Mouse (Mus musculus): ENCODE measurements around the gene Cd163. TPM values are rescaled to one million over a fixed set of nuclear protein-coding genes. Genes with fewer than 3 reads are reported as not detected.

The Cd163 gene
- polyA plus RNA-seq, 1 experiment, result 1.8 TPM

- H3K27ac ChIP-seq (ENCODE audit: insufficient read depth, low read depth, low read length), result no peak overlapping the region
- H3K4me1 ChIP-seq (ENCODE audit: control insufficient read depth, insufficient read depth, low read length), result no peaks in the 10 kb centered on the region
- TF ChIP-seq POLR2A (IDR thresholded peaks at IDR 0.05; ENCODE audit: borderline replicate concordance, low read depth, low read length), result no peak
- no peak for TF ChIP-seq CTCF (IDR thresholded peaks at IDR 0.05; ENCODE audit: low read depth, low read length)
- no peak overlapping the region for H3K4me3 ChIP-seq (ENCODE audit: insufficient read depth, low read length)
Measured at GRCm38 (mm10) chr6:124301447-124302192, 2.8 kb upstream of the Cd163 start.

GRCm38 (mm10) chr6:124308935-124309334, 4.5 kb downstream of the Cd163 start:
- Histone ChIP-seq H3K27ac (ENCODE audit: insufficient read depth, low read depth, low read length) (no peak overlapping the region), H3K4me1 (ENCODE audit: control insufficient read depth, insufficient read depth, low read length) (peaks cover 7% of the 10 kb centered on the region; the same call in 1 of the 2 replicates), H3K4me3 (ENCODE audit: insufficient read depth, low read length) (no peak overlapping the region)
- TF ChIP-seq POLR2A (IDR thresholded peaks at IDR 0.05; ENCODE audit: borderline replicate concordance, low read depth, low read length), result no peak
- no peak for TF ChIP-seq CTCF (IDR thresholded peaks at IDR 0.05; ENCODE audit: low read depth, low read length)

GRCm38 (mm10) chr6:124312292-124312691, 7.8 kb downstream of the Cd163 start:
- TF ChIP-seq CTCF (IDR thresholded peaks at IDR 0.05; ENCODE audit: low read depth, low read length), result no peak
- TF ChIP-seq POLR2A (IDR thresholded peaks at IDR 0.05; ENCODE audit: borderline replicate concordance, low read depth, low read length), result no peak
- H3K27ac ChIP-seq (ENCODE audit: insufficient read depth, low read depth, low read length), result no peak overlapping the region
- H3K4me3 ChIP-seq (ENCODE audit: insufficient read depth, low read length), result no peak overlapping the region
- H3K4me1 ChIP-seq (ENCODE audit: control insufficient read depth, insufficient read depth, low read length), result peaks cover 7% of the 10 kb centered on the region; the same call in 1 of the 2 replicates

GRCm38 (mm10) chr6:124320371-124320770, 15.9 kb downstream of the Cd163 start:
- TF ChIP-seq POLR2A (IDR thresholded peaks at IDR 0.05; ENCODE audit: borderline replicate concordance, low read depth, low read length), result no peak
- TF ChIP-seq CTCF (IDR thresholded peaks at IDR 0.05; ENCODE audit: low read depth, low read length), result no peak
- Histone ChIP-seq H3K4me3 (ENCODE audit: insufficient read depth, low read length) (no peak overlapping the region), H3K4me1 (ENCODE audit: control insufficient read depth, insufficient read depth, low read length) (peaks cover 8% of the 10 kb centered on the region), H3K27ac (ENCODE audit: insufficient read depth, low read depth, low read length) (no peak overlapping the region)

GRCm38 (mm10) chr6:124321481-124322475, 17.3 kb downstream of the Cd163 start:
- H3K4me3 ChIP-seq (ENCODE audit: insufficient read depth, low read length), result peak overlapping the region; percentile 47
- TF ChIP-seq CTCF (IDR thresholded peaks at IDR 0.05; ENCODE audit: low read depth, low read length) (no peak), POLR2A (IDR thresholded peaks at IDR 0.05; ENCODE audit: borderline replicate concordance, low read depth, low read length) (no peak)

GRCm38 (mm10) chr6:124328394-124328991, 24.0 kb downstream of the Cd163 start:
- TF ChIP-seq POLR2A (IDR thresholded peaks at IDR 0.05; ENCODE audit: borderline replicate concordance, low read depth, low read length), result no peak
- TF ChIP-seq CTCF (IDR thresholded peaks at IDR 0.05; ENCODE audit: low read depth, low read length), result no peak
- no peak overlapping the region for H3K27ac ChIP-seq (ENCODE audit: insufficient read depth, low read depth, low read length)
- H3K4me1 ChIP-seq (ENCODE audit: control insufficient read depth, insufficient read depth, low read length), result no peaks in the 10 kb centered on the region
- no peak overlapping the region for H3K4me3 ChIP-seq (ENCODE audit: insufficient read depth, low read length)

More at GRCm38 (mm10) chr6:124321481-124322475, 17.3 kb downstream of the Cd163 start:
- H3K4me1 ChIP-seq (ENCODE audit: control insufficient read depth, insufficient read depth, low read length), result peaks cover 8% of the 10 kb centered on the region
- 0 out of 2 replicates have a peak overlapping the region, but pooled peaks have one; percentile 10 for H3K27ac ChIP-seq (ENCODE audit: insufficient read depth, low read depth, low read length)

- TF ChIP-seq CTCF (IDR thresholded peaks at IDR 0.05; ENCODE audit: low read depth, low read length), result no peak
- no peak for TF ChIP-seq POLR2A (IDR thresholded peaks at IDR 0.05; ENCODE audit: borderline replicate concordance, low read depth, low read length)
- Histone ChIP-seq H3K4me1 (ENCODE audit: control insufficient read depth, insufficient read depth, low read length) (no peaks in the 10 kb centered on the region), H3K4me3 (ENCODE audit: insufficient read depth, low read length) (no peak overlapping the region), H3K27ac (ENCODE audit: insufficient read depth, low read depth, low read length) (no peak overlapping the region)
Measured at GRCm38 (mm10) chr6:124329622-124330021, 25.2 kb downstream of the Cd163 start.

- TF ChIP-seq CTCF (IDR thresholded peaks at IDR 0.05; ENCODE audit: low read depth, low read length), result no peak
- TF ChIP-seq POLR2A (IDR thresholded peaks at IDR 0.05; ENCODE audit: borderline replicate concordance, low read depth, low read length), result no peak
- no peak overlapping the region for H3K27ac ChIP-seq (ENCODE audit: insufficient read depth, low read depth, low read length)
- H3K4me3 ChIP-seq (ENCODE audit: insufficient read depth, low read length), result no peak overlapping the region
- no peaks in the 10 kb centered on the region for H3K4me1 ChIP-seq (ENCODE audit: control insufficient read depth, insufficient read depth, low read length)
Measured at GRCm38 (mm10) chr6:124345096-124345495, 40.6 kb downstream of the Cd163 start.

GRCm38 (mm10) chr6:124346613-124347012, 42.2 kb downstream of the Cd163 start:
- Histone ChIP-seq H3K4me1 (ENCODE audit: control insufficient read depth, insufficient read depth, low read length) (no peaks in the 10 kb centered on the region), H3K4me3 (ENCODE audit: insufficient read depth, low read length) (no peak overlapping the region), H3K27ac (ENCODE audit: insufficient read depth, low read depth, low read length) (no peak overlapping the region)
- no peak for TF ChIP-seq POLR2A (IDR thresholded peaks at IDR 0.05; ENCODE audit: borderline replicate concordance, low read depth, low read length)
- no peak for TF ChIP-seq CTCF (IDR thresholded peaks at IDR 0.05; ENCODE audit: low read depth, low read length)
